Mouse (Mus musculus) olfactory bulb, adult 2 months (tissue): Measurements from ENCODE around the gene Cnih1.

Experiments used
- CTCF ChIP-seq: fragments of 200-500 bp; IDR thresholded peaks from 2 replicates; pipeline ENCODE4 v1.5.1; 2012; ENCODE audit warnings: low read depth, mild to moderate bottlenecking, low read length, moderate library complexity; ENCODE audit not compliant: insufficient read depth
- POLR2A ChIP-seq: fragments of 200-500 bp; IDR thresholded peaks from 2 replicates; pipeline ENCODE4 v1.6.1; 2012; ENCODE audit warnings: mild to moderate bottlenecking, low read depth, low read length, moderate library complexity; ENCODE audit not compliant: insufficient read depth

DNA sequence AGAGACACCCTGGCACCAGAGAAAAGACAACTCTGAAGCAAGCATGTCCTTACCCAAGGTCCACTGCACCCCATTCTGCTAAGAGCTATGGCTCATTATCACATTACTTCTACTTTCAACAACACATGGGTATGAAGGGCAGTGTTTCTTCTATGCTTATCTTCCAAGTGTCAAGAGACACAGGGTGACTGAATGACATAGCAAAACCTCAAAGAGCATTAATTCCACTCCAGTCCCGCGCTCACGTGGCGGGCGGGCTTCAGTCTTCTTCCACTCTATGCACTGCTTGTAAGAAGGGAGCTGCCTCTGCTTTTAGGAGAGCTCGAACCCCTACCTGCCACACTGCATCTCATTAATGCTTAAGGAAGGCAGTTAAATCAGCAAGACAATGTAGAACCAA lies 27.4 kb upstream of the Cnih1 start:
- TF ChIP-seq CTCF (no peak), POLR2A (no peak)
